Mouse (Mus musculus) bone marrow macrophage, adult 2 months (primary cell): ENCODE measurements around the gene Med21. TPM values are rescaled to one million over a fixed set of nuclear protein-coding genes. Genes with fewer than 3 reads are reported as not detected.

Experiments
- H3K27ac ChIP-seq: 2 replicates; pipeline ENCODE4 v1.5.1; 2012; ENCODE audit warnings: low read depth, low read length; ENCODE audit not compliant: insufficient read depth
- H3K4me1 ChIP-seq: 2 replicates; pipeline ENCODE4 v1.6.1; 2012; ENCODE audit warnings: low read length; ENCODE audit not compliant: control insufficient read depth, insufficient read depth
- H3K4me3 ChIP-seq: 2 replicates; pipeline ENCODE4 v1.5.1; 2012; ENCODE audit warnings: mild to moderate bottlenecking, low read length, moderate library complexity; ENCODE audit not compliant: insufficient read depth
- CTCF ChIP-seq: IDR thresholded peaks from 2 replicates; pipeline ENCODE4 v1.5.1; 2012; ENCODE audit warnings: low read depth, mild to moderate bottlenecking, low read length, moderate library complexity
- POLR2A ChIP-seq: IDR thresholded peaks from 2 replicates; pipeline ENCODE4 v1.6.1; 2012; ENCODE audit warnings: mild to moderate bottlenecking, low read depth, low read length, borderline replicate concordance
- polyA plus RNA-seq: library from polyadenylated mRNA; stranded (reverse); fragments of >200 nt; gene quantifications from 2 replicates; pipeline ENCODE4 v1.2.4, GENCODE M21; 2012; ENCODE audit not compliant: missing spikeins, insufficient read depth, insufficient read length

Gene Med21
- polyA plus RNA-seq, 1 experiment, result 39.7 TPM

DNA sequence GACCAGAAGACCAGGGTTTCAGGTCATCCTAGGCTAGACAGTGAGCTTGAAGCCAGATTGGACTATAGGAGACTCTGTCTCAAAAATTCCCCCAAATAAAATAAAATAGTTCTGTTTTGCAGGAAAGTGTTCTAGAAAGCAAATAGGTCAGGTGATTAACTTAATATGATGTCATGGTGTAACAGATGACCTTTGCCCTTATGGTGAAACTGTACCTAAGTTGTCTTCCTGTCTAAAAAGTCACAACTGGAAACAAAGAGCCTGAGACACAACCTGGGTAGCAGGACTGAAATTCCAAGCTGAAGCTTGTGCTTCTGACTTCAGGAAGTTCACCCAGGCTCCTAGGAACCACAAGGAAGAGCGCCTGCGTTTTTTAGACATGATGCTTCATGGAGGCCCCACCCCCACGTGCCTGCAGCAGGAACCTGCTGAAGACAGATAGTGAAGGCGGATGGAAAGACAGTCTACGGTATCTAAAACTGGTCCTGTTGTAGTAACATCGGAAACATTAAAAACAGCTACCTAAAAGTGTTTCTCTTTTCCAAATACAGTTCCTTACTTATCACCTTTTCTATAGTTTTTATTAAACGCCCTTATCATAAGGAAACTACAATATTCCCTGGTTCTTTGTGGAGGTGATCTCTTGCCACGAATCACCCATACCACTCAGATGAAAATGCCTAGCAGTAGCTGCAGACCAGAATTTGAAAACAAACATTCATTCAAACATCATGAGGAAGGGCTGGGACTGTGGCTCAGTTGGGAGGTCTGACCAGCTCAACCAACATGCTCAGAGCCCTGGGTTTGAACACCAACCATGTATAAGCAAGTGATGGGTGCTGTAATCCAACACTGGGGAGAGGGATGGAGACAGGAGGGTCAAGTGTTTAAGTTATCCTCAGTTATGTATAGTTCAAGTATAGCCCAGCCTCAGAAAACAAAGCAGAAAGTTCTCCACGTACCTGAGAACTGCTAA lies 12.3 kb upstream of the Med21 start:
- Histone ChIP-seq H3K4me1 (peaks cover 27% of the 10 kb centered on the region), H3K4me3 (no peak overlapping the region), H3K27ac (no peak overlapping the region)
- TF ChIP-seq POLR2A, result no peak
- no peak for TF ChIP-seq CTCF

DNA sequence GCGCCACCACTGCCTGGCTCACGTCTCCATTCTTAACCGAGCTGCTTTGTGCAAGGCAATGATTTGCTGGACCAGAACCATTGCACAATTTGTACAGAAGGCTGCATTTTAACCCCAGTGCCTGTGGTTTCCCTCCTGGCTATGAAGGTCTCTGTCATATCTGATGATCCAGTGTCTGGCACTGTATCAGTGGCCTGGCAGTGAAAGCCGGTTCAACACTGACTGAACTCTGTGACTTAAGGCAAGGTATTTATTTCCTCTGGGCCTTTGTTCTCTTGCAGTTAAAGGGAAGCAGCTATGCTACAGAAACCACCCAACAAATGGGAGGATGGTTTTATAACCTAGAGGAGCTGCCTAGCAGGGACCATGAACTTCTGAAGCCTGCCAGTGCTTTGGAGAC lies 11.4 kb upstream of the Med21 start:
- Histone ChIP-seq H3K4me3 (no peak overlapping the region), H3K27ac (no peak overlapping the region), H3K4me1 (peaks cover 27% of the 10 kb centered on the region)
- TF ChIP-seq CTCF, result no peak
- no peak for TF ChIP-seq POLR2A

DNA sequence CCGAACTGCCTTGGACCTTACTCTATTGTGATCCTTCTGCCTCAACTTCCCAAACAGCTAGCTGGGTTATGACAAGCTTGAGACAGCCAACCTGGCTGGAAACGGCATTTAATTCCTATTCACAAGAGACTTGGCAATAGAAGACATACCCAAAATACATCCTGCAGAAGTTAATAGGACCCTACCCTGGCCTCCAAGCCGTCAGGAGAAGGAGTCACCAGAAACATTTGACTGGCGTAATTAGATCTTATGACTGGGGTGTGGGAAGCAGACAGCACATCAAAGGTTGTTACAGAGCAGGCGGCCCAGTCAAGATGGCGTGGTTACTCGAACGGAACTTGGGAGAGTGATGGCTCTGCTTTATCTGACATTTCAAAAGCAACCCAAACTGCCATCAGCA lies 10.5 kb upstream of the Med21 start:
- Histone ChIP-seq H3K4me1 (peaks cover 27% of the 10 kb centered on the region), H3K4me3 (no peak overlapping the region), H3K27ac (no peak overlapping the region)
- TF ChIP-seq CTCF (no peak), POLR2A (no peak)

DNA sequence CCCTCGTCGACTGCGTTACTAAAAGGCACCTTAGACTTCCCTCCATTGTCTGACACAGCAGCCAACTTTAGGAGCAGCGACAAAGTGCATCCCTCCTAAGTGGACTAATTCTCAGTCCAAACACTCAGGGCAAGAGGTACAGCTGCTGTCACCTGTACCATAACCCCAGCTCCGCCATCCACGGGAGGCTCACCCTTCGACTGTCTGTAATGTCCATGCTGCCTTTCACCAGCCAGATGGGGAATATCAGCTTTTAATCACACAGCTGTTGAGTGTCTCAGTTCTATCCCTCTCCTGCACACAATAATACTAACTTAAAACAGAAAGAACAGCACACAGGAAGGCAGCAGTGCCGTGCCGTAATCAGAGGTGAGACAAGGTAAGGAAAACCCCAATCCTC lies 9.9 kb upstream of the Med21 start:
- Histone ChIP-seq H3K4me3 (no peak overlapping the region), H3K4me1 (peaks cover 27% of the 10 kb centered on the region), H3K27ac (no peak overlapping the region)
- no peak for TF ChIP-seq POLR2A
- TF ChIP-seq CTCF, result no peak

DNA sequence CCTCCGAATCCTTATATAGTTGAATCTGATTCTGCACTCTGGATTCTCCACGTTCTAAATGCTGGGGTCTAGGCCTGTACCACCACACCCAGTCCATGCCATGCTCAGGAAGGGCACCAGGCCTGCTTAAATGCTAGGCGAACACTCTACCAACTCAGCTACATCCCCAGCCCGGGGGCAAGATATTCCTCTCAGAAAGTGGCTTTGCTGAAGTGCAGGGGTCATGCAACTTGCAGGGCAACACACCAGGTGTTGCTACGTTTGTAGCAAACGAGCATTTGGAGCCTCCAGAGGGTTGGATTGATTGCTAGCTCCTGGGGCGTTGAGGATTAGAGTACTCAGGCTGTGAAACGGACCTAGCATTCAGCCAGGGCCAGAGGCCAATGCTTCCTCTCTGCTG lies 9.2 kb upstream of the Med21 start:
- no peak for TF ChIP-seq CTCF
- no peak for TF ChIP-seq POLR2A
- Histone ChIP-seq H3K4me3 (peak overlapping the region; percentile 61), H3K27ac (no peak overlapping the region), H3K4me1 (peaks cover 30% of the 10 kb centered on the region)

DNA sequence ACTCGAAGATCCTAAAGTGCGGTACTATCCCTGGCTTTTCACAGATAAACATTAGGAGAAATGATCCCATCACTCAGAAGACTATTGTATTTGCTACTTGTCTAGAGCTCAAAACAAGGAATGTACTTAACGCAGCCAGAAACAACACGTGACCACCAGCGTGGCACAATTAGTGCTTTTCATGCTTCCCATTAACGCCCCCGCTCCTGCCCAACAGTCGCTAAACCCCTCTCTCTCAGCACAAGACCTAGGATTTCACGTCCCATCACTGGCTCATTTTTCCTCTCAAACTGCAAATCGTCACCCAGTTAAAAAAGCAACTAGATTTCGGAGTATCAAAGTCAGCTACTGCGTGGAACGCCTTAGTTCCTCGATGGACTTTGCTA lies 8.7 kb upstream of the Med21 start:
- Histone ChIP-seq H3K4me1 (peaks cover 31% of the 10 kb centered on the region), H3K27ac (peak overlapping the region; percentile 62), H3K4me3 (peak overlapping the region; percentile 61)
- TF ChIP-seq CTCF (no peak), POLR2A (no peak)

DNA sequence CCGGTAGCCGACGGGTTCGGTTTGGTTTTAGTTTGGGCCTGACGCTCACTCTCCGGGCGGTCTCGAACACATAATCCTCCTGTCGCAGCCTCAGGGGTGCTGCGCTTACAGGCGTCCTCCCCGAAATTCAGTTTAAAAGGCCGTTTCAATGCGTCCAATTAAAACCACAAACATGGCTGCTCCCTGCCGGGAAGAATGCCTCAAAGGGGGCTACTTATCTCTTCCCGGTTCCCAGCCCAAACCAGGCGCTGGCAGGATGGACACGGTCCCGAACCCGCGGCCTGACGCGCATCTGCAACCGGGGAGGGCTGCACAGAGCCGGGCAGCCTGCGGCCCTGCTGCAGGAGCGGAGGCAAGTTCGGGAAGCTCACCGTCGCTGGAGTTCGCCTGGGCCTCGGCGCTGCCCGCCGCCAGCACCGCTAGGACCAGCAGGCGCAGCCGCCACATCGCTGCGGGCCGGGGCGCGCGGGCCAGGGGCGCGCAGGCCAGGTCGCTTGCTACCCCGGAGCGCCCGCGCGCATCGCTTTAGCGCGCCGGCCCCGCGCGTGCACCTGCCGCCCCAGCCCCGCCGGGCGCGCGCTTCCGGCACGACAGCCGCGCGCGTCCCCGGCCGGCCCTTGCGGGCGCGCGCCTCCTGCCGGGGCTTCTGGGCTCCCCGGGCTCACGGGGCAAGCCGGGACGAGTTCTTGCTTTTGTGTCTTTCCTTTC lies 8.2 kb upstream of the Med21 start:
- TF ChIP-seq CTCF, result no peak
- peak; percentile 55; the same call in 1 of the 2 replicates for TF ChIP-seq POLR2A
- H3K27ac ChIP-seq, result peak overlapping the region; percentile 62
- H3K4me1 ChIP-seq, result peaks cover 37% of the 10 kb centered on the region
- H3K4me3 ChIP-seq, result peak overlapping the region; percentile 61

DNA sequence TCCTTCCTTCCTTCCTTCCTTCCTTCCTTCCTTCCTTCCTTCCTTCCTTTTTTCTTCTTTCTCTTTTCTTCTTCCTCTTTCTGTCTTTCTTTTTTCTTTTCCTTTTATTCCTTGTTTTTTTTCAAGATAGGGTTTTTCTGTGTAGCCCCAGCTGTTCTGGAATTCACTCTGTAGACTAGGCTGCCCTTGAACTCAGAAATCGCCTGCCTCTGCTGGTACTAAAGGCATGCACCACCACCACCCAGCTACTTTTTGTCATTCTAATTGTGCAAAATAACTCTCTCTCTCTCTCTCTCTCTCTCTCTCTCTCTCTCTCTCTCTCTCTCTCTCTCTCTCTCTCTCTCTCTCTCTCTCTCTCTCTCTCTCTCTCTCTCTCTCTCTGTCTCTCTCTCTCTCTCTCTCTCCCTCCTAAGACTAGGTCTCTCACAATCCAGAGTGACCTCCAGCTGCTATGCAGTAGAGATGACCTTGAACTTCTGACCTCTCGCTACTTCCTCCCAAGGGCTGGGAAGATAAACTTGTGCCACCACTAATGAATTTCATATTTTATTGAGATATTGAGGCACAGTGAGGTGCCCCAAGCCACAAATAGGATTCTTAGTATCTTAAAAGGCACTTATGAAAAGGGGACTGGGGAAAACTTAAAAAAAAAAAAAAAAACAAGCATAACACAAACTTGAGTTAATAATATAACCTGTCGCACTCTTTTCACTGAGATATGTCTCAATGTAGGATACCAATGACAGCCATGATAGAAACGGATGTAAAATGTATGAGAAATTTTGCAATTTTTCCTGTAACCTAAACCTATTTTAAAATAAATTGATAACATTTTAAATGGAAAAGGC lies 7.4 kb upstream of the Med21 start:
- H3K4me1 ChIP-seq, result peaks cover 34% of the 10 kb centered on the region
- TF ChIP-seq POLR2A (no peak), CTCF (no peak)
- H3K4me3 ChIP-seq, result no peak overlapping the region
- no peak overlapping the region; the same call in 1 of the 2 replicates for H3K27ac ChIP-seq

DNA sequence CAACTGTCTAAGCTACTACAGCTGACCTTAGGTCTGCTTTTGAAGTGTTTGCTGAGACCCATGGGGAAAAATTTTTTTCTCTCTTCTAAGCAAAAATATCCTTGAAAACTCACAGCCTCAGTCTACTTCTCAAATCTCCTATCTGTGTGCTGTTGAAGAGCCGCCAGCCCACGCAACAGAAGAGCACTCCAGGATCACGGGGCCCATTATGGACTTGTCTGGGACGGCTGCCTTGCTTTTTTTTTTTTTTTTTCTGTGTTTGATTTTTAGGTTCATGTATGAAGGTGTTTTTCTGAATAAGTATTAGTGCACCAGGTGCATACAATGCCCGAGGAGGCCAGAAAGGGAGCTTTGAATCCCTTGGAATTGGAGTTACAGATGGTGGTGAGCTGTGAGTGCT lies 5.9 kb upstream of the Med21 start:
- Histone ChIP-seq H3K4me3 (no peak overlapping the region), H3K27ac (no peak overlapping the region), H3K4me1 (peaks cover 31% of the 10 kb centered on the region)
- no peak for TF ChIP-seq CTCF
- no peak for TF ChIP-seq POLR2A
